Mouse (Mus musculus): ENCODE measurements around the gene Arhgap15.

DNA sequence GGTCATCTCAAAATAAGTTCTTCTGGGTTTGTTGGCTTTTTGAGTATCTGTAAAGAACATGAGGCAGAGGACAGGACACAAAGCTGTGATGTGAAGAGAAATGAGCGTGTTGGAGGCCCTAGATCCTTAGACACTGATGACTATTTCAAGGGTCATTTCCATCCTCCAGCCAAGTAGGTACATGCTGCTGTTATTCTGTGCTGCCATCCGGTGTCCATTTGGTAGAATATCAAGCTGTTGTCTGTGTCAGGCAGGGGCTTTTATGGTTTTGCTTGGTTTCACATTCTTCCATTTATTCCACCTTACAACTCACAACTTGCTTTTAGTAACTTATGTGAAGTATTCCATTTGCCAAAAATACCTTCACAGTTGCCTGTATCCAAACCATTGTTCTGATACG is 102.6 kb downstream of the Arhgap15 start:
- TF ChIP-seq ZNF384 (IDR thresholded peaks at IDR 0.05; ENCODE audit: low read depth, low read length), result no peak
- TF ChIP-seq HCFC1 (IDR thresholded peaks at IDR 0.05; ENCODE audit: borderline replicate concordance, insufficient read depth, low read length), result no peak
- TF ChIP-seq CHD2 (IDR thresholded peaks at IDR 0.05; ENCODE audit: low read depth, low read length), result no peak
